Mouse (Mus musculus) limb, embryonic 14.5 days (tissue): ENCODE measurements around the gene Ubiad1. TPM values are rescaled to one million over a fixed set of nuclear protein-coding genes. Genes with fewer than 3 reads are reported as not detected.

Experiments
- ATAC-seq: fragments of 200-750 bp; cut with Nextera tagmentation; 2 replicates; pipeline ENCODE4 v1.8.0; 2017; ENCODE audit warnings: low read depth, moderate number of reproducible peaks, moderate TSS enrichment; ENCODE audit not compliant: low FRiP score
- DNase-seq: peaks from one replicate; pipeline ENCODE4 v3.0.0-alpha.2; 2015; ENCODE audit warnings: low spot score
- H3K27ac ChIP-seq: fragments of 300-500 bp; sonication (generic); replicated peaks from 2 replicates; pipeline ENCODE4 v1.5.1; 2014; ENCODE audit warnings: low read depth, mild to moderate bottlenecking, low read length, moderate library complexity, mixed read lengths
- H3K27me3 ChIP-seq: fragments of 300-500 bp; sonication (generic); 2 replicates; pipeline ENCODE4 v1.6.1; 2014; ENCODE audit warnings: low read length, mixed read lengths; ENCODE audit not compliant: control insufficient read depth, insufficient read depth
- H3K36me3 ChIP-seq: fragments of 300-500 bp; sonication (generic); 2 replicates; pipeline ENCODE4 v1.6.1; 2014; ENCODE audit warnings: mild to moderate bottlenecking, low read length, moderate library complexity, mixed read lengths; ENCODE audit not compliant: control insufficient read depth, insufficient read depth
- H3K4me1 ChIP-seq: fragments of 300-500 bp; sonication (generic); 2 replicates; pipeline ENCODE4 v1.6.1; 2014; ENCODE audit warnings: antibody characterized with exemption, low read length, mixed read lengths; ENCODE audit not compliant: control insufficient read depth, insufficient read depth
- H3K4me2 ChIP-seq: fragments of 300-500 bp; sonication (generic); replicated peaks from 2 replicates; pipeline ENCODE4 v1.6.1; 2014; ENCODE audit warnings: low read depth, mild to moderate bottlenecking, low read length, moderate library complexity; ENCODE audit not compliant: severe bottlenecking
- H3K4me3 ChIP-seq: fragments of 300-500 bp; sonication (generic); replicated peaks from 2 replicates; pipeline ENCODE4 v1.5.1; 2014; ENCODE audit warnings: low read length
- H3K9ac ChIP-seq: fragments of 300-500 bp; sonication (generic); 2 replicates; pipeline ENCODE4 v1.6.1; 2014; ENCODE audit warnings: mild to moderate bottlenecking, low read depth, low read length, moderate library complexity; ENCODE audit not compliant: severe bottlenecking
- H3K9me3 ChIP-seq: fragments of 300-500 bp; sonication (generic); 2 replicates; pipeline ENCODE4 v1.6.1; 2016; ENCODE audit warnings: low read length; ENCODE audit not compliant: control insufficient read depth
- POLR2A ChIP-seq: fragments of 200-500 bp; IDR thresholded peaks from 2 replicates; pipeline ENCODE4 v1.8.0; 2012; ENCODE audit warnings: inconsistent platforms, mild to moderate bottlenecking, moderate library complexity, borderline replicate concordance; ENCODE audit not compliant: insufficient read depth, insufficient read length; ENCODE audit errors: extremely low read depth
- WGBS: fragments of 180-500 bp; shearing (Covaris S2); extraction: QIAGEN DNeasy Blood & Tissue Kit; methylation state at CpG from one replicate; pipeline ENCODE4 v1.1.7; 2014; 5-methylcytosine and 5-hydroxymethylcytosine counted together
- polyA plus RNA-seq, 2 experiments: library from polyadenylated mRNA; depleted of rRNA in 1 of 2; stranded (reverse) in 1 of 2; unstranded in 1 of 2; fragments of >200 nt; fragmentation: Nextera tagmentation in 1 of 2; extraction: Ambion mirVana in 1 of 2; gene quantifications; 2 replicates each; pipeline versions ENCODE4 v1.2.1 to v1.2.3; 2012 to 2014

Ubiad1 gene
- polyA plus RNA-seq, 2 experiments: 14.0 to 15.0 TPM

GRCm38 (mm10) chr4:148404748-148405147 lies 39.8 kb downstream of the Ubiad1 start:
- ATAC-seq (peak; percentile 51), DNase-seq (peak; percentile 43)
- H3K9ac ChIP-seq: peak overlapping the region; percentile 12; the same call in 1 of the 2 replicates
- peaks cover 15% of the 10 kb centered on the region for H3K4me1 ChIP-seq
- no peak for TF ChIP-seq POLR2A
- WGBS: 5% methylated on average over 11 of the region's 11 CpGs
- H3K27me3 ChIP-seq: peaks cover 29% of the 10 kb centered on the region
- no peak overlapping the region for H3K27ac ChIP-seq
- H3K4me3 ChIP-seq: peak overlapping the region; percentile 8; the same call in 1 of the 2 replicates
- no peaks in the 10 kb centered on the region for H3K36me3 ChIP-seq
- H3K4me2 ChIP-seq: peak overlapping the region; percentile 24; the same call in 1 of the 2 replicates
- no peaks in the 10 kb centered on the region for H3K9me3 ChIP-seq

- Histone ChIP-seq H3K4me3 (no peak overlapping the region), H3K9me3 (no peaks in the 10 kb centered on the region), H3K4me1 (peaks cover 15% of the 10 kb centered on the region), H3K27me3 (peaks cover 29% of the 10 kb centered on the region), H3K27ac (no peak overlapping the region), H3K9ac (no peak overlapping the region), H3K36me3 (no peaks in the 10 kb centered on the region), H3K4me2 (no peak overlapping the region)
- DNase-seq (no peak), ATAC-seq (no peak)
- WGBS: 13% methylated on average over 12 of the region's 12 CpGs
- no peak for TF ChIP-seq POLR2A
Measured at GRCm38 (mm10) chr4:148403402-148403801, 41.2 kb downstream of the Ubiad1 start.

- peaks cover 16% of the 10 kb centered on the region for H3K27me3 ChIP-seq
- H3K27ac ChIP-seq: no peak overlapping the region
- no peak for TF ChIP-seq POLR2A
- ATAC-seq (no peak), DNase-seq (no peak)
- H3K36me3 ChIP-seq: no peaks in the 10 kb centered on the region
- peaks cover 5% of the 10 kb centered on the region for H3K4me1 ChIP-seq
- no peak overlapping the region for H3K9ac ChIP-seq
- no peak overlapping the region for H3K4me2 ChIP-seq
- no peaks in the 10 kb centered on the region for H3K9me3 ChIP-seq
- 46% methylated on average over 9 of the region's 9 CpGs for WGBS
- H3K4me3 ChIP-seq: no peak overlapping the region
Measured at GRCm38 (mm10) chr4:148399437-148400094, 45.0 kb downstream of the Ubiad1 start.

GRCm38 (mm10) chr4:148397531-148398287 lies 46.9 kb downstream of the Ubiad1 start:
- 57% methylated on average over 18 of the region's 18 CpGs for WGBS

GRCm38 (mm10) chr4:148397113-148397512 lies 47.5 kb downstream of the Ubiad1 start:
- peak; percentile 25 for DNase-seq
- Histone ChIP-seq H3K9ac (no peak overlapping the region), H3K27ac (no peak overlapping the region), H3K36me3 (no peaks in the 10 kb centered on the region), H3K4me1 (no peaks in the 10 kb centered on the region), H3K4me3 (no peak overlapping the region), H3K9me3 (no peaks in the 10 kb centered on the region), H3K4me2 (no peak overlapping the region), H3K27me3 (no peaks in the 10 kb centered on the region)
- WGBS: 81% methylated on average over 4 of the region's 4 CpGs
- ATAC-seq: peak; percentile 51
- no peak for TF ChIP-seq POLR2A

More at GRCm38 (mm10) chr4:148397531-148398287, 46.9 kb downstream of the Ubiad1 start:
- H3K36me3 ChIP-seq: no peaks in the 10 kb centered on the region
- no peak overlapping the region for H3K27ac ChIP-seq
- no peak overlapping the region for H3K4me2 ChIP-seq
- H3K4me3 ChIP-seq: no peak overlapping the region
- H3K9me3 ChIP-seq: no peaks in the 10 kb centered on the region
- no peak overlapping the region for H3K9ac ChIP-seq
- ATAC-seq (peak; percentile 27; the same call in 1 of the 2 replicates), DNase-seq (no peak)
- no peaks in the 10 kb centered on the region for H3K4me1 ChIP-seq
- H3K27me3 ChIP-seq: no peaks in the 10 kb centered on the region
- no peak for TF ChIP-seq POLR2A
